Mouse (Mus musculus): ENCODE measurements around the gene Olfr183. TPM values are rescaled to one million over a fixed set of nuclear protein-coding genes. Genes with fewer than 3 reads are reported as not detected.
"Not testable (repeated sequence)": the region's sequence is repeated elsewhere in the genome, so short reads cannot be mapped to it uniquely, and the experiment has no call there.

Olfr183 gene
- not detected in 2 replicates for polyA plus RNA-seq (2016; fragmentation: Nextera tagmentation; extraction: Ambion mirVana)

DNA sequence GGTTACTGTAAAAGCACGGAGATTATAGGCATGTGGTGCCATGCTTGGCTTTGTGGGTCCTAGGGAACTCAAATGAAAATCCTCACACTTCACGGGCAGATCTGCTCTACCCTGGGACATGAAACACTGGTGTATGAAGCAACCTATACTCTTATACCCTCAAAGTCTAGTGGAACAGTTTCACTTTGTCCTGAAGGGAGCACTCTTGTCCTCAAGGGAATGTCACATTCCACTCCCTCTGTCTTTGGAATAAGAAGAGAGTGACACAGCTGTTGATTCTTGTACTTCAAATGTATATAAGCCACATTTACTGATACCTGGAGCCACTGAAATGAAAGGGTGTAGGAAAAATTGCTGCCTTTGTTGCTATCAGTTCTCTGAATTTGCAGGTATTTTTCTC lies at the start of gene Olfr183:
Olfr183 (plus strand) TSS at position 301 of the 400 bp plus-strand sequence.
- no peak for ATAC-seq

GRCm38 (mm10) chr16:59007146-59007545 lies 12.0 kb downstream of the Olfr183 start:
- no peak for ATAC-seq
- H3K9ac ChIP-seq, result no peak overlapping the region
- no peak overlapping the region for H3K4me2 ChIP-seq

More for the DNA sequence above, at the start of gene Olfr183:
- H3K4me1 ChIP-seq, result no peaks in the 10 kb centered on the region
- H3K9ac ChIP-seq, result no peak within 1 kb of the TSS
- H3K4me3 ChIP-seq, result no peak within 1 kb of the TSS
- 0 out of 2 replicates have a peak, but pooled peaks cover 7% of the 10 kb centered on the region for H3K9me3 ChIP-seq (replicated peaks)
- 37% methylated on average over 2 of the region's 2 CpGs for WGBS (ENCODE audit: insufficient replicate concordance)
- H3K4me2 ChIP-seq, result no peak within 1 kb of the TSS
- no peaks in the 10 kb centered on the region for H3K36me3 ChIP-seq
- no peak within 1 kb of the TSS for H3K27ac ChIP-seq
- H3K27me3 ChIP-seq (replicated peaks), result no peaks in the 10 kb centered on the region

DNA sequence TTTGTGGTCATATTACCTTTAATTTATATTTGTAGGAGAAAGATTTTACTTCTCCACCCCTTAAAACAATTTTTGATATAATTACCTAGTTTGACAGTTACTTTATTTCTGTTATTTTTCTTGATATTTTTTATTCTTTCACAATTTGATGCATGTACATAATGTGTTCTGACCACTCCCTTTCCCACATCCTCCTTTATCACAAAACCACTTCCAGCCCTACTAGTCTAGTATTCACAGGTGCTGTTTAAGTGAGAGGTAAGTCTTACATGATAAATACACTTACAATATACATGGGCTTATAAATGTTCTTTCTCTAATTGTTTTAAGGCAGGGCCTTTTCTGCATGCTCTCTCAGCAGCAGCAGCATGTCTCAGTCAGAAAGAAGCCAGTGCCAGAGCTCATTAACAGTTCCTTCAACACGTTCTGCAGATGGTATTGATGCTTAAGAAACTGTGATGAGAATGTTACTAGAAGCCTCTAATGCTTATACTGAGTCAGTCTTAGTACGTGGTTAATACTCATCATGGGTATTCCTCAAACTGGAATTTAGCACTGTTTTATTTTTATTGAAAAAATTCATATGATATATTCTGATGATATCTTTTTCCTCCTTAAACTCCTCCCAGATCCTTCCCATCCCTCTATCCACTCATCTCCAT lies 18.3 kb downstream of the Olfr183 start:
- Histone ChIP-seq H3K36me3 (no peaks in the 10 kb centered on the region), H3K9me3 (replicated peaks) (no peaks in the 10 kb centered on the region), H3K9ac (no peak overlapping the region), H3K4me2 (no peak overlapping the region), H3K27me3 (replicated peaks) (no peaks in the 10 kb centered on the region), H3K27ac (no peak overlapping the region), H3K4me3 (no peak overlapping the region), H3K4me1 (no peaks in the 10 kb centered on the region)
- ATAC-seq, result no peak
- 36% methylated on average over 2 of the region's 2 CpGs for WGBS (ENCODE audit: insufficient replicate concordance)

More at GRCm38 (mm10) chr16:59007146-59007545, 12.0 kb downstream of the Olfr183 start:
- Histone ChIP-seq H3K27ac (no peak overlapping the region), H3K4me1 (no peaks in the 10 kb centered on the region), H3K4me3 (no peak overlapping the region), H3K36me3 (no peaks in the 10 kb centered on the region), H3K27me3 (replicated peaks) (no peaks in the 10 kb centered on the region), H3K9me3 (replicated peaks) (no peaks in the 10 kb centered on the region)

- H3K27me3 ChIP-seq (replicated peaks), result no peaks in the 10 kb centered on the region
- H3K9me3 ChIP-seq (replicated peaks), result no peaks in the 10 kb centered on the region
- H3K27ac ChIP-seq, result no peak within 1 kb of the TSS
- H3K4me2 ChIP-seq, result no peak within 1 kb of the TSS
- no peak within 1 kb of the TSS for H3K9ac ChIP-seq
- 70% methylated on average over 4 of the region's 4 CpGs for WGBS (ENCODE audit: insufficient replicate concordance)
- H3K4me3 ChIP-seq, result no peak within 1 kb of the TSS
- no peak for ATAC-seq
- H3K36me3 ChIP-seq, result no peaks in the 10 kb centered on the region
- no peaks in the 10 kb centered on the region for H3K4me1 ChIP-seq
These were observed 35.0 kb downstream of the Olfr183 start, which contains the start of gene Olfr186 for GRCm38 (mm10) chr16:59030191-59030590. Gene Olfr186 (minus strand): TSS chr16:59030291.

DNA sequence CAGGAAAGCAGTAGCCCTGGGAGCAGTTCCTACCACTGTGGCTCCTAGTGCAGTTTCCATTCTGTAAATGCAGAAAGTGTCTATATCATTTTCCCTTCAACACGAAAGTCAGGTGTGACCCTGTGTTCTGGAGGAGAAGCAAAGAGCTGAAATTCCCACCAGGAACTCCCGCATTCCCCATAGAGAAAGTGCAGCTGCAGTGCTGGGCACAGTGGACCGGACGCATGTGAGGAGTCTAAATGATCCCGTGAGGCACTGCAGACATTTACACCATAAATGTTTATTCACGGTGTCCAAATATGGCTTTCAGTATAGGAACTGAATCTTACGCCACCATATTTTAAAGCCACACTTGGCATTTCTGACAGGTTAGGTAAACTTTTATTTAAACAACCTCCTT lies 44.6 kb downstream of the Olfr183 start, which contains the start of gene Olfr187:
Olfr187 (minus strand) TSS at position 58 of the 400 bp plus-strand sequence.
- 77% methylated on average over 7 of the region's 7 CpGs for WGBS (ENCODE audit: insufficient replicate concordance)
- H3K27ac ChIP-seq, result no peak within 1 kb of the TSS
- H3K36me3 ChIP-seq, result no peaks in the 10 kb centered on the region
- no peak within 1 kb of the TSS for H3K9ac ChIP-seq
- 0 out of 2 replicates have a peak, but pooled peaks cover 4% of the 10 kb centered on the region for H3K9me3 ChIP-seq (replicated peaks)
- H3K4me3 ChIP-seq, result no peak within 1 kb of the TSS
- no peaks in the 10 kb centered on the region for H3K4me1 ChIP-seq
- no peak for ATAC-seq
- H3K27me3 ChIP-seq (replicated peaks), result no peaks in the 10 kb centered on the region
- H3K4me2 ChIP-seq, result no peak within 1 kb of the TSS

- Histone ChIP-seq H3K4me2 (no peak overlapping the region), H3K27me3 (replicated peaks) (no peaks in the 10 kb centered on the region), H3K9me3 (replicated peaks) (0 out of 2 replicates have a peak, but pooled peaks cover 9% of the 10 kb centered on the region), H3K27ac (no peak overlapping the region), H3K9ac (no peak overlapping the region), H3K4me3 (no peak overlapping the region), H3K36me3 (no peaks in the 10 kb centered on the region), H3K4me1 (no peaks in the 10 kb centered on the region)
- no peak for ATAC-seq
- WGBS (ENCODE audit: insufficient replicate concordance), result 59% methylated on average over 3 of the region's 3 CpGs
These were observed 50.7 kb downstream of the Olfr183 start for GRCm38 (mm10) chr16:59045835-59046234.

GRCm38 (mm10) chr16:59047579-59047978 lies 52.4 kb downstream of the Olfr183 start:
- H3K27ac ChIP-seq, result no peak overlapping the region
- 0 out of 2 replicates have a peak, but pooled peaks cover 9% of the 10 kb centered on the region for H3K9me3 ChIP-seq (replicated peaks)
- H3K27me3 ChIP-seq (replicated peaks), result no peaks in the 10 kb centered on the region
- ATAC-seq, result no peak
- H3K4me1 ChIP-seq, result no peaks in the 10 kb centered on the region
- H3K9ac ChIP-seq, result no peak overlapping the region
- H3K4me2 ChIP-seq, result no peak overlapping the region
- H3K36me3 ChIP-seq, result no peaks in the 10 kb centered on the region
- no peak overlapping the region for H3K4me3 ChIP-seq
- 52% methylated on average over 4 of the region's 4 CpGs for WGBS (ENCODE audit: insufficient replicate concordance)

- no peak for ATAC-seq
- no peak overlapping the region for H3K4me3 ChIP-seq
- WGBS (ENCODE audit: insufficient replicate concordance), result 67% methylated on average over 1 of the region's 1 CpGs
- no peaks in the 10 kb centered on the region for H3K4me1 ChIP-seq
- H3K9ac ChIP-seq, result no peak overlapping the region
- H3K9me3 ChIP-seq (replicated peaks), result 0 out of 2 replicates have a peak, but pooled peaks cover 9% of the 10 kb centered on the region
- no peaks in the 10 kb centered on the region for H3K36me3 ChIP-seq
- H3K27ac ChIP-seq, result no peak overlapping the region
- no peak overlapping the region for H3K4me2 ChIP-seq
- no peaks in the 10 kb centered on the region for H3K27me3 ChIP-seq (replicated peaks)
These were observed 53.7 kb downstream of the Olfr183 start for GRCm38 (mm10) chr16:59048860-59049259.

GRCm38 (mm10) chr16:59049286-59049685 lies 54.1 kb downstream of the Olfr183 start:
- ATAC-seq; H3K27ac ChIP-seq; H3K9me3 ChIP-seq (replicated peaks); H3K27me3 ChIP-seq (replicated peaks); H3K4me1 ChIP-seq; H3K4me2 ChIP-seq; H3K4me3 ChIP-seq; H3K9ac ChIP-seq; H3K36me3 ChIP-seq: not testable (repeated sequence)
- WGBS (ENCODE audit: insufficient replicate concordance), result 74% methylated on average over 2 of the region's 2 CpGs

Other genes with a start within 250 kb of the Olfr183 start
- not detected in 2 replicates for gene Olfr172, start 232.2 kb upstream of the Olfr183 start, polyA plus RNA-seq (2016; fragmentation: Nextera tagmentation; extraction: Ambion mirVana)
- gene Olfr173, start 195.1 kb upstream of the Olfr183 start, polyA plus RNA-seq (2016; fragmentation: Nextera tagmentation; extraction: Ambion mirVana), result not detected in 2 replicates
- gene Olfr175-ps1, start 168.6 kb upstream of the Olfr183 start, polyA plus RNA-seq (2016; fragmentation: Nextera tagmentation; extraction: Ambion mirVana), result not detected in 2 replicates
- gene Olfr177, start 120.6 kb upstream of the Olfr183 start, polyA plus RNA-seq (2016; fragmentation: Nextera tagmentation; extraction: Ambion mirVana), result not detected in 2 replicates
- gene Olfr178, start 103.3 kb upstream of the Olfr183 start, polyA plus RNA-seq (2016; fragmentation: Nextera tagmentation; extraction: Ambion mirVana), result not detected in 2 replicates
- gene Olfr181, start 66.6 kb upstream of the Olfr183 start, polyA plus RNA-seq (2016; fragmentation: Nextera tagmentation; extraction: Ambion mirVana), result not detected in 2 replicates
- not detected in 2 replicates for gene Olfr180, start 66.0 kb upstream of the Olfr183 start, polyA plus RNA-seq (2016; fragmentation: Nextera tagmentation; extraction: Ambion mirVana)
- not detected in 2 replicates for gene Olfr186, start 34.9 kb downstream of the Olfr183 start, polyA plus RNA-seq (2016; fragmentation: Nextera tagmentation; extraction: Ambion mirVana)
- not detected in 2 replicates for gene Olfr187, start 44.4 kb downstream of the Olfr183 start, polyA plus RNA-seq (2016; fragmentation: Nextera tagmentation; extraction: Ambion mirVana)
- not detected in 2 replicates for gene Olfr190, start 82.6 kb downstream of the Olfr183 start, polyA plus RNA-seq (2016; fragmentation: Nextera tagmentation; extraction: Ambion mirVana)
- not detected in 2 replicates for gene Olfr191, start 94.5 kb downstream of the Olfr183 start, polyA plus RNA-seq (2016; fragmentation: Nextera tagmentation; extraction: Ambion mirVana)
- gene Olfr193, start 116.5 kb downstream of the Olfr183 start, polyA plus RNA-seq (2016; fragmentation: Nextera tagmentation; extraction: Ambion mirVana), result not detected in 2 replicates
- not detected in 2 replicates for gene Olfr194, start 125.7 kb downstream of the Olfr183 start, polyA plus RNA-seq (2016; fragmentation: Nextera tagmentation; extraction: Ambion mirVana)
- gene Olfr195, start 151.7 kb downstream of the Olfr183 start, polyA plus RNA-seq (2016; fragmentation: Nextera tagmentation; extraction: Ambion mirVana), result not detected in 2 replicates
- gene Olfr196, start 175.1 kb downstream of the Olfr183 start, polyA plus RNA-seq (2016; fragmentation: Nextera tagmentation; extraction: Ambion mirVana), result not detected in 2 replicates
- not detected in 2 replicates for gene Olfr198, start 208.2 kb downstream of the Olfr183 start, polyA plus RNA-seq (2016; fragmentation: Nextera tagmentation; extraction: Ambion mirVana)
- gene Olfr199, start 224.4 kb downstream of the Olfr183 start, polyA plus RNA-seq (2016; fragmentation: Nextera tagmentation; extraction: Ambion mirVana), result not detected in 2 replicates

All from liver, embryonic 12.5 days (tissue).